Mouse (Mus musculus): ENCODE measurements around the gene Mettl13.
A peak's percentile ranks its signal among the peaks of the same experiment; 100 is the strongest.

Mettl13 gene

GRCm38 (mm10) chr1:162531584-162531983, 16.8 kb downstream of the Mettl13 start:
- no peak for DNase-seq

GRCm38 (mm10) chr1:162530666-162531065, 17.7 kb downstream of the Mettl13 start:
- DNase-seq = no peak

GRCm38 (mm10) chr1:162529651-162530050, 18.7 kb downstream of the Mettl13 start:
- DNase-seq = peak; percentile 37

- no peak for DNase-seq
Observed at GRCm38 (mm10) chr1:162515116-162515515, 33.2 kb downstream of the Mettl13 start.

GRCm38 (mm10) chr1:162510013-162510356, 38.4 kb downstream of the Mettl13 start:
- no peak for DNase-seq

GRCm38 (mm10) chr1:162509329-162510012, 38.9 kb downstream of the Mettl13 start:
- DNase-seq = no peak

GRCm38 (mm10) chr1:162508211-162509005, 39.9 kb downstream of the Mettl13 start:
- no peak for DNase-seq

- DNase-seq = peak; percentile 14
Observed at GRCm38 (mm10) chr1:162506516-162506915, 41.8 kb downstream of the Mettl13 start.

- no peak for DNase-seq
Observed at GRCm38 (mm10) chr1:162505649-162506048, 42.7 kb downstream of the Mettl13 start.
